Mouse (Mus musculus): ENCODE measurements around the gene Prrx2.

- TF ChIP-seq CTCF (conservative IDR thresholded peaks at IDR 0.05; ENCODE audit: insufficient read depth, insufficient read length, low read depth, low read length) (no peak), POLR2A (IDR thresholded peaks at IDR 0.05; ENCODE audit: low read depth, low read length) (no peak)
Observed at GRCm38 (mm10) chr2:30787466-30787865, 47.3 kb upstream of the Prrx2 start.
